Comparison of ENCODE assay signal across 8 mouse cellular contexts in the genomic region with DNA sequence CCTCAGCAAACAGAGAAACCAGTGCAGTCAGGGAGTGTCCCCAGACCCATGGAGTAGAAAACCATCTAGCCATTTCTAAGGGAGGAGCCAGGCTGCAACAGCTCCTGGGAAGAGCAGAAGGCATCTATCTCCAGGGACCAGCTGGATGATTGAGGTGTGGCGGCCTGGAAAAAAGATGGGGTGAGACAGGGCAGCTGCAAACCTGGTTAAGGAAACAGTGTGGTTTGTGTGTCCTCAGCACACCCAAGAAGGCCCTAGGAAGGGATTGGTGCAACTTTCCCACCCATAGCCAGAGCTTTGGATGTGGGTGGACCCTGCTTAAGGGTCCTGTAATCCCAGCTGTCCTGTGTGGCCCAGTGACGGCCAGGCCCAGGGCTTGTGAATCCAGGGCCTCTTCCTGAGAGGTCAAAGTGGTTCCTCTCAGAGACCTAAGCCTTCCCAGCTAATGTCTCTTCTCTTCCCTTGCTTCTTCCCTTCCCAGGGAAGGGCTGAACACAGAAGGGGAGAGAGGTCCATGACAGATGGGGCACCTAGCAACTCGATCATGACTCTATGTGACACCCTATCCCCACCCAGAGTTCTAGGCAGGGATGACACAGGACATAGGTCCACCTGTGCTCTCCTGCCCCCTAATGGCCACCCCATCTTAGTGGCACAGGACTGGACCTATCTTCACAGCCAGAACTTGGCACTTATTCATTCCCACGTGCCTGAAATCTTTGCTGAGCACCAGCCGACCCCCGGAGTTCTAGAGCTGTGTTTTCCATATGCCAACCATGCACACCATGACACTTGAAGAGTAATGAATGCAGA. TPM values are rescaled to one million over a fixed set of nuclear protein-coding genes. Genes with fewer than 3 reads are reported as not detected.
DNase-seq lines count a peak whose midpoint lies in the region; ATAC-seq and TF ChIP-seq lines count a peak whose summit lies in the region.

No protein-coding gene starts in this region.

- TF ChIP-seq CTCF in spleen, adult 2 months (IDR thresholded peaks at IDR 0.05; ENCODE audit: extremely low read depth, insufficient read depth, insufficient read length, insufficient replicate concordance), result peak; percentile 55; the same call in 1 of the 2 replicates

- no peak overlapping the region for H3K4me3 ChIP-seq in forebrain, embryonic 14.5 days (ENCODE audit: low read depth, low read length)
- no peak overlapping the region for H3K4me3 ChIP-seq in forebrain, embryonic 11.5 days (ENCODE audit: low read depth, low read length)
- H3K4me3 ChIP-seq in liver, embryonic 13.5 days (replicated peaks), result no peak overlapping the region
- no peak overlapping the region for H3K4me3 ChIP-seq in spleen, adult 2 months (ENCODE audit: extremely low read depth, insufficient read depth, insufficient read length)

- no peaks in the 10 kb centered on the region for H3K36me3 ChIP-seq in forebrain, embryonic 14.5 days (ENCODE audit: control insufficient read depth, insufficient read depth, low read length)
- no peaks in the 10 kb centered on the region for H3K36me3 ChIP-seq in forebrain, embryonic 11.5 days (ENCODE audit: control insufficient read depth, insufficient read depth, low read length)
- H3K36me3 ChIP-seq in liver, embryonic 13.5 days, result no peaks in the 10 kb centered on the region
- no peaks in the 10 kb centered on the region for H3K36me3 ChIP-seq in spleen, adult 2 months (ENCODE audit: control insufficient read depth, insufficient read depth, low read length)

- H3K27ac ChIP-seq in forebrain, embryonic 14.5 days (ENCODE audit: low read depth, low read length), result no peak overlapping the region
- H3K27ac ChIP-seq in forebrain, embryonic 11.5 days (ENCODE audit: low read depth, low read length), result no peak overlapping the region
- H3K27ac ChIP-seq in liver, embryonic 13.5 days, result no peak overlapping the region
- no peak overlapping the region for H3K27ac ChIP-seq in spleen, adult 2 months (ENCODE audit: insufficient read depth, low read length)

- peak; percentile 14 for DNase-seq in forebrain, embryonic 14.5 days (ENCODE audit: low spot score)
- no peak for DNase-seq in forebrain, embryonic 11.5 days (ENCODE audit: low spot score)
- peak; percentile 33 to 49 for DNase-seq in CD8-positive naive resting alpha-beta T cell, adult 2 months (ENCODE audit: low read depth in 2 of 2, low spot score in 2 of 2)
- peak; percentile 56 for DNase-seq in cerebellum, adult 11 months
- peak; percentile 66 for DNase-seq in heart, postnatal 4 days
- peak; percentile 46 for DNase-seq in liver, embryonic 13.5 days
- peak; percentile 49 to 62 for DNase-seq in spleen, adult 2 months (ENCODE audit: low read depth in 1 of 2, low spot score in 2 of 2)
- DNase-seq in layer of hippocampus, postnatal 14 days (ENCODE audit: low spot score in 2 of 2), result no peak

- H3K4me2 ChIP-seq in forebrain, embryonic 14.5 days (ENCODE audit: low read length), result no peak overlapping the region
- H3K4me2 ChIP-seq in forebrain, embryonic 11.5 days (ENCODE audit: low read depth, low read length, severe bottlenecking), result no peak overlapping the region
- H3K4me2 ChIP-seq in liver, embryonic 13.5 days, result no peak overlapping the region

- 48% methylated on average over 6 of the region's 6 CpGs for WGBS in forebrain, embryonic 14.5 days
- WGBS in forebrain, embryonic 11.5 days, result 59% methylated on average over 6 of the region's 6 CpGs
- 43% methylated on average over 6 of the region's 6 CpGs for WGBS in liver, embryonic 13.5 days (ENCODE audit: insufficient replicate concordance)
- whole genome bisulfite sequencing in spleen, adult 2 months, result 51% methylated on average over 6 of the region's 6 CpGs

- no peaks in the 10 kb centered on the region for H3K27me3 ChIP-seq in forebrain, embryonic 14.5 days (replicated peaks; ENCODE audit: control insufficient read depth, insufficient read depth, low read length)
- H3K27me3 ChIP-seq in forebrain, embryonic 11.5 days (ENCODE audit: control insufficient read depth, insufficient read depth, low read length), result no peaks in the 10 kb centered on the region
- no peaks in the 10 kb centered on the region for H3K27me3 ChIP-seq in liver, embryonic 13.5 days
- H3K27me3 ChIP-seq in spleen, adult 2 months (ENCODE audit: control insufficient read depth, insufficient read depth, low read length), result no peaks in the 10 kb centered on the region

- TF ChIP-seq POLR2A in spleen, adult 2 months (IDR thresholded peaks at IDR 0.05; ENCODE audit: low read depth, low read length), result no peak

- no peak overlapping the region for H3K9ac ChIP-seq in forebrain, embryonic 14.5 days (ENCODE audit: low read length)
- H3K9ac ChIP-seq in forebrain, embryonic 11.5 days (ENCODE audit: low read length), result no peak overlapping the region
- H3K9ac ChIP-seq in liver, embryonic 13.5 days, result no peak overlapping the region

- no peaks in the 10 kb centered on the region for H3K4me1 ChIP-seq in forebrain, embryonic 14.5 days (ENCODE audit: control insufficient read depth, insufficient read depth, low read length)
- H3K4me1 ChIP-seq in forebrain, embryonic 11.5 days (replicated peaks; ENCODE audit: control insufficient read depth, insufficient read depth, low read length), result no peaks in the 10 kb centered on the region
- peaks cover 11% of the 10 kb centered on the region for H3K4me1 ChIP-seq in liver, embryonic 13.5 days (replicated peaks)
- no peaks in the 10 kb centered on the region for H3K4me1 ChIP-seq in spleen, adult 2 months (ENCODE audit: control insufficient read depth, insufficient read depth, insufficient read length)

- ATAC-seq in forebrain, embryonic 14.5 days, result no peak
- ATAC-seq in forebrain, embryonic 11.5 days (replicated peaks; ENCODE audit: low FRiP score), result no peak
- peak; percentile 79 for ATAC-seq in liver, embryonic 13.5 days (ENCODE audit: low read depth)

- H3K9me3 ChIP-seq in forebrain, embryonic 14.5 days (replicated peaks; ENCODE audit: control insufficient read depth, low read length), result no peaks in the 10 kb centered on the region
- H3K9me3 ChIP-seq in forebrain, embryonic 11.5 days (ENCODE audit: control insufficient read depth, low read length), result no peaks in the 10 kb centered on the region
- H3K9me3 ChIP-seq in liver, embryonic 13.5 days (replicated peaks), result no peaks in the 10 kb centered on the region

RNA-seq across cellular contexts. Expression of a gene that starts 14.2 kb away (rescaled TPM):
- 8.7 and 12.1 TPM in 2 replicates for polyA plus RNA-seq in forebrain, embryonic 14.5 days (2014; fragmentation: Nextera tagmentation; extraction: Ambion mirVana)
- polyA plus RNA-seq in forebrain, embryonic 11.5 days (2014; fragmentation: Nextera tagmentation; extraction: Ambion mirVana), result 14.0 and 15.0 TPM in 2 replicates
- total RNA-seq in heart, postnatal 4 days (2021), result 10 to 100 TPM; 81.8 to 84.6 TPM
- 11.1 and 12.6 TPM in 2 replicates for polyA plus RNA-seq in liver, embryonic 13.5 days (2015; fragmentation: Nextera tagmentation; extraction: Ambion mirVana)
- polyA plus RNA-seq in spleen, adult 2 months (2012; rRNA removed), result 6.3 and 8.7 TPM in 2 replicates
- 100 to 1,000 TPM; 258 to 283 TPM for total RNA-seq in layer of hippocampus, postnatal 14 days (2021)

RNA-seq across cellular contexts. Expression of a gene that starts 30.9 kb away (rescaled TPM):
- 0.17 and 0.33 TPM in 2 replicates for polyA plus RNA-seq in forebrain, embryonic 14.5 days (2014; fragmentation: Nextera tagmentation; extraction: Ambion mirVana)
- polyA plus RNA-seq in forebrain, embryonic 11.5 days (2014; fragmentation: Nextera tagmentation; extraction: Ambion mirVana), result 0.16 and 0.63 TPM in 2 replicates
- 1 to 10 TPM; 1.2 to 1.4 TPM for total RNA-seq in heart, postnatal 4 days (2021)
- 4.7 and 5.3 TPM in 2 replicates for polyA plus RNA-seq in liver, embryonic 13.5 days (2015; fragmentation: Nextera tagmentation; extraction: Ambion mirVana)
- polyA plus RNA-seq in spleen, adult 2 months (2012; rRNA removed), result 187 and 218 TPM in 2 replicates
- under 1 TPM; 0.48 to 0.74 TPM for total RNA-seq in layer of hippocampus, postnatal 14 days (2021)

RNA-seq across cellular contexts. Expression of a gene that starts 45.7 kb away (rescaled TPM):
- 593 and 826 TPM in 2 replicates for polyA plus RNA-seq in forebrain, embryonic 14.5 days (2014; fragmentation: Nextera tagmentation; extraction: Ambion mirVana)
- polyA plus RNA-seq in forebrain, embryonic 11.5 days (2014; fragmentation: Nextera tagmentation; extraction: Ambion mirVana), result 962 and 982 TPM in 2 replicates
- total RNA-seq in heart, postnatal 4 days (2021), result 100 to 1,000 TPM; 125 to 126 TPM
- polyA plus RNA-seq in liver, embryonic 13.5 days (2015; fragmentation: Nextera tagmentation; extraction: Ambion mirVana), result 109 and 112 TPM in 2 replicates
- polyA plus RNA-seq in spleen, adult 2 months (2012; rRNA removed), result 29.8 and 36.5 TPM in 2 replicates
- 10 to 100 TPM; 39.7 to 40.2 TPM for total RNA-seq in layer of hippocampus, postnatal 14 days (2021)

RNA-seq across cellular contexts. Expression of a gene that starts 56.8 kb away (rescaled TPM):
- polyA plus RNA-seq in forebrain, embryonic 14.5 days (2014; fragmentation: Nextera tagmentation; extraction: Ambion mirVana), result 94.0 and 94.2 TPM in 2 replicates
- polyA plus RNA-seq in forebrain, embryonic 11.5 days (2014; fragmentation: Nextera tagmentation; extraction: Ambion mirVana), result 90.8 and 97.2 TPM in 2 replicates
- total RNA-seq in heart, postnatal 4 days (2021), result 10 to 100 TPM; 31.8 to 34.1 TPM
- polyA plus RNA-seq in liver, embryonic 13.5 days (2015; fragmentation: Nextera tagmentation; extraction: Ambion mirVana), result 45.8 and 46.1 TPM in 2 replicates
- polyA plus RNA-seq in spleen, adult 2 months (2012; rRNA removed), result 233 and 234 TPM in 2 replicates
- 10 to 100 TPM; 51.8 to 54.5 TPM for total RNA-seq in layer of hippocampus, postnatal 14 days (2021)

Comparison
In these comparisons a context has a peak if more than half of its experiments do, and no peak if none do; other contexts are left out.
1. DNase-seq: peak in forebrain, embryonic 14.5 days (single experiment), CD8-positive naive resting alpha-beta T cell, adult 2 months (2 of 2), cerebellum, adult 11 months (single experiment), heart, postnatal 4 days (single experiment), liver, embryonic 13.5 days (single experiment) and spleen, adult 2 months (2 of 2); none in forebrain, embryonic 11.5 days (single experiment) and layer of hippocampus, postnatal 14 days (0 of 2).
2. RNA of a gene that starts 30.9 kb away (polyA plus RNA-seq): 187 to 218 TPM in spleen, adult 2 months; 4.7 to 5.3 TPM in liver, embryonic 13.5 days, 0.16 to 0.63 TPM in forebrain, embryonic 11.5 days and 0.17 to 0.33 TPM in forebrain, embryonic 14.5 days; every median in the first group is over 10 times any median in the second.